Mouse (Mus musculus) neural tube, embryonic 15.5 days (tissue): ENCODE data around the gene Man1a. TPM values are rescaled to one million over a fixed set of nuclear protein-coding genes. Genes with fewer than 3 reads are reported as not detected.

Source experiments
- ATAC-seq: fragments of 200-750 bp; cut with Nextera tagmentation; 2 replicates; pipeline ENCODE4 v1.8.0; 2017; ENCODE audit warnings: mild to moderate bottlenecking, moderate TSS enrichment, moderate library complexity; ENCODE audit not compliant: low FRiP score
- H3K27ac ChIP-seq: fragments of 300-500 bp; sonication (generic); replicated peaks from 2 replicates; pipeline ENCODE4 v1.5.1; 2015; ENCODE audit warnings: mild to moderate bottlenecking, inconsistent platforms
- H3K27me3 ChIP-seq: fragments of 300-500 bp; sonication (generic); replicated peaks from 2 replicates; pipeline ENCODE4 v1.6.1; 2015; ENCODE audit warnings: inconsistent platforms
- H3K36me3 ChIP-seq: fragments of 300-500 bp; sonication (generic); 2 replicates; pipeline ENCODE4 v1.6.1; 2015; ENCODE audit warnings: inconsistent platforms
- H3K4me1 ChIP-seq: fragments of 300-500 bp; sonication (generic); 2 replicates; pipeline ENCODE4 v1.6.1; 2015; ENCODE audit warnings: inconsistent platforms
- H3K4me2 ChIP-seq: fragments of 300-500 bp; sonication (generic); 2 replicates; pipeline ENCODE4 v1.6.1; 2015; ENCODE audit warnings: inconsistent platforms, mild to moderate bottlenecking, moderate library complexity
- H3K4me3 ChIP-seq: fragments of 300-500 bp; sonication (generic); replicated peaks from 2 replicates; pipeline ENCODE4 v1.5.1; 2015; ENCODE audit warnings: mild to moderate bottlenecking, inconsistent platforms
- H3K9ac ChIP-seq: fragments of 300-500 bp; sonication (generic); replicated peaks from 2 replicates; pipeline ENCODE4 v1.6.1; 2015; ENCODE audit warnings: mild to moderate bottlenecking, inconsistent platforms
- H3K9me3 ChIP-seq: fragments of 300-500 bp; sonication (generic); replicated peaks from 2 replicates; pipeline ENCODE4 v1.6.1; 2016; ENCODE audit warnings: inconsistent platforms
- WGBS: fragments of 180-500 bp; shearing (Covaris S2); methylation state at CpG from one replicate; pipeline ENCODE4 v1.1.7; 2015; ENCODE audit warnings: mixed read lengths; 5-methylcytosine and 5-hydroxymethylcytosine counted together
- polyA plus RNA-seq: library from polyadenylated mRNA; unstranded; fragments of >200 nt; fragmentation: Nextera tagmentation; extraction: Ambion mirVana; gene quantifications from 2 replicates; pipeline ENCODE4 v1.2.1, GENCODE M21; 2015

The Man1a gene
- polyA plus RNA-seq, 1 experiment from 2014 or later, result 5.3 TPM

- ATAC-seq, result no peak
- H3K4me2 ChIP-seq, result no peak overlapping the region
- H3K36me3 ChIP-seq, result no peaks in the 10 kb centered on the region
- no peaks in the 10 kb centered on the region for H3K9me3 ChIP-seq
- no peak overlapping the region for H3K27ac ChIP-seq
- no peak overlapping the region for H3K9ac ChIP-seq
- no peaks in the 10 kb centered on the region for H3K27me3 ChIP-seq
- H3K4me1 ChIP-seq, result no peaks in the 10 kb centered on the region
- no peak overlapping the region for H3K4me3 ChIP-seq
- WGBS, result 94% methylated on average over 10 of the region's 10 CpGs
Measured at GRCm38 (mm10) chr10:54037348-54038010, 38.9 kb downstream of the Man1a start.

DNA sequence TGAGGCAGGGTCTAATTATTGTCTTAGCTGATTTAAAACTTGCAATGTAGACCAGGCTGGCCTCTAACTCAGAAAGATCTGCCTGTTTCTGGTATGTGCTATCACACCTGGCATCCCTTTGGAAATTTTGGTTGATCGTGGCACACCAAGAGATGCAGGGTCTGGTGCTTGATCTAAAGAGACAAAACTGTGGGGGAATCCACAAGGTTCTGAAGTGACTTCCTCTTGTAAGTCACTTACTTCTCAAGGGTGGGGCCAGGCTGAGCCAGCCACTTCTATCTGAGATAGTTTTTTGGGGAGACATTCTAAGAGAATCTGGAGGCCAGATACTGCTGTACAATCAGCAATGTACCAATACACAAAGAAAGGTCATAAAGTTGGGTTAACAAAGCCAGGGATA is 40.8 kb downstream of the Man1a start:
- Histone ChIP-seq H3K27me3 (no peaks in the 10 kb centered on the region), H3K9me3 (no peaks in the 10 kb centered on the region), H3K36me3 (no peaks in the 10 kb centered on the region), H3K4me3 (no peak overlapping the region), H3K27ac (no peak overlapping the region), H3K4me1 (no peaks in the 10 kb centered on the region), H3K4me2 (no peak overlapping the region), H3K9ac (no peak overlapping the region)
- 92% methylated on average over 1 of the region's 1 CpGs for WGBS
- ATAC-seq, result no peak

- no peaks in the 10 kb centered on the region for H3K4me1 ChIP-seq
- no peak for ATAC-seq
- H3K27ac ChIP-seq, result no peak overlapping the region
- H3K9me3 ChIP-seq, result no peaks in the 10 kb centered on the region
- no peak overlapping the region for H3K9ac ChIP-seq
- no peak overlapping the region for H3K4me3 ChIP-seq
- no peaks in the 10 kb centered on the region for H3K36me3 ChIP-seq
- H3K4me2 ChIP-seq, result no peak overlapping the region
- H3K27me3 ChIP-seq, result no peaks in the 10 kb centered on the region
- WGBS, result 77% methylated on average over 2 of the region's 2 CpGs
Measured at GRCm38 (mm10) chr10:54034779-54035178, 41.6 kb downstream of the Man1a start.

GRCm38 (mm10) chr10:54032316-54033092 is 43.9 kb downstream of the Man1a start:
- 91% methylated on average over 9 of the region's 9 CpGs for WGBS
- H3K4me2 ChIP-seq, result no peak overlapping the region
- H3K36me3 ChIP-seq, result no peaks in the 10 kb centered on the region
- no peak for ATAC-seq
- H3K4me1 ChIP-seq, result no peaks in the 10 kb centered on the region
- no peak overlapping the region for H3K9ac ChIP-seq
- H3K27me3 ChIP-seq, result no peaks in the 10 kb centered on the region
- no peaks in the 10 kb centered on the region for H3K9me3 ChIP-seq
- H3K27ac ChIP-seq, result no peak overlapping the region
- H3K4me3 ChIP-seq, result no peak overlapping the region

DNA sequence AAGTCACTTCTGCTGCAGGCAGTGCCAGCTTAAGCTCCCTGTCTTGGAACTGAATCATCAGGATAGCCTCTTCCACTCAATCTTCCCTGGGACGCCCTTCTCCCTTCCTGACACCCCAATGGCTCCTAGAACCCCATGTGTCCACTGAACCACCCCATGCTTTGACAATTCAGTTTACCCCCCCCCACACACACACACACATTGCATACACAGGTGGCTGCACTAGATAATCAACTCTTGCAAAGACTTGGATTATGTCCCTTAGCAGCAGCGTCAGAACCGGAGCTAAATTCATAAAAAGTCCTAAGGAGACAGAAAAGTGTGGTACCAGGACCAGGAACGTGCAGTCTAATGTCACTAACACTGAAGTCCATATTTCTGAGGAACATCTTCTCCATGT is 47.5 kb downstream of the Man1a start:
- Histone ChIP-seq H3K9ac (no peak overlapping the region), H3K36me3 (no peaks in the 10 kb centered on the region), H3K4me1 (no peaks in the 10 kb centered on the region), H3K9me3 (no peaks in the 10 kb centered on the region), H3K4me3 (no peak overlapping the region), H3K4me2 (no peak overlapping the region), H3K27ac (no peak overlapping the region), H3K27me3 (no peaks in the 10 kb centered on the region)
- 96% methylated on average over 4 of the region's 4 CpGs for WGBS
- ATAC-seq, result no peak

DNA sequence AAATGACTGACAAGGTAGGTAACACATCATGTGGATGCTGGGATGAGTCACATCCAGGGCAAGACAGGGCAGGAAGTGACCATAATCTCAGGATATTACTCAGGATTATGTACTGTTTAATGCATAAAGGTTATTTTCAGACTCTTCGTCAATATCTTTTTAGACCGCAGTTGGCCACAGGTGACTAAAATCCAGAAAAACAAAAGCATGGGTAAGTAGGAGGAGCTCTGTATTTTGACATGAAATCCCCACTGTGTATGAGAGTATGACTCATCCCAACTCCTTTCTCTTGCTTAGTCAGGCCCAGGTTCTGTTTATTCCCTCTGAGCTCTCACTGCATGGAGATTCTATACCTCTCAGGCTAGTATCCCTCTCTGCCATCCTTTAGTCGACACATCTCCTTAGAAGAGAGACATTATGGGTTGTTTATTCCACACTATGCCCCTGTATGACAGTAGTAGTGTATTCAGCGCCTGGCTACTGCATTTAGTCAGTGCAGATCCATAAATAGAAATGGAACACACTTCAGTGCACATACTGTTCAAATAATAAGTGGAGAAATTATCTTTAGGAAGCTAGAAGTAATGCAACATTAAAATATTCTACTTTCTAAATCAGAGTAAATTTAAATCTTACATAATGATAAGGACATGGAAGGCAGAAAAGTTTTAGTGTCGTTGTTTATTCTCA is 49.5 kb downstream of the Man1a start:
- H3K4me3 ChIP-seq, result no peak overlapping the region
- no peaks in the 10 kb centered on the region for H3K4me1 ChIP-seq
- no peaks in the 10 kb centered on the region for H3K36me3 ChIP-seq
- no peaks in the 10 kb centered on the region for H3K9me3 ChIP-seq
- no peak overlapping the region for H3K27ac ChIP-seq
- no peaks in the 10 kb centered on the region for H3K27me3 ChIP-seq
- WGBS, result 90% methylated on average over 5 of the region's 5 CpGs
- no peak overlapping the region for H3K9ac ChIP-seq
- no peak overlapping the region for H3K4me2 ChIP-seq
- no peak for ATAC-seq

GRCm38 (mm10) chr10:54026101-54026500 is 50.3 kb downstream of the Man1a start:
- Histone ChIP-seq H3K36me3 (no peaks in the 10 kb centered on the region), H3K9ac (no peak overlapping the region), H3K4me2 (no peak overlapping the region), H3K27ac (no peak overlapping the region), H3K9me3 (no peaks in the 10 kb centered on the region), H3K27me3 (no peaks in the 10 kb centered on the region), H3K4me3 (no peak overlapping the region), H3K4me1 (no peaks in the 10 kb centered on the region)
- no peak for ATAC-seq
- 87% methylated on average over 4 of the region's 4 CpGs for WGBS

- no peaks in the 10 kb centered on the region for H3K9me3 ChIP-seq
- 83% methylated on average over 5 of the region's 5 CpGs for WGBS
- H3K4me2 ChIP-seq, result no peak overlapping the region
- no peak for ATAC-seq
- H3K4me1 ChIP-seq, result no peaks in the 10 kb centered on the region
- H3K36me3 ChIP-seq, result no peaks in the 10 kb centered on the region
- no peak overlapping the region for H3K9ac ChIP-seq
- no peak overlapping the region for H3K27ac ChIP-seq
- H3K27me3 ChIP-seq, result no peaks in the 10 kb centered on the region
- no peak overlapping the region for H3K4me3 ChIP-seq
Measured at GRCm38 (mm10) chr10:54017904-54018454, 58.4 kb downstream of the Man1a start.

GRCm38 (mm10) chr10:54014116-54014758 is 62.2 kb downstream of the Man1a start:
- WGBS, result 76% methylated on average over 15 of the region's 15 CpGs
- ATAC-seq, result no peak
- no peaks in the 10 kb centered on the region for H3K4me1 ChIP-seq

DNA sequence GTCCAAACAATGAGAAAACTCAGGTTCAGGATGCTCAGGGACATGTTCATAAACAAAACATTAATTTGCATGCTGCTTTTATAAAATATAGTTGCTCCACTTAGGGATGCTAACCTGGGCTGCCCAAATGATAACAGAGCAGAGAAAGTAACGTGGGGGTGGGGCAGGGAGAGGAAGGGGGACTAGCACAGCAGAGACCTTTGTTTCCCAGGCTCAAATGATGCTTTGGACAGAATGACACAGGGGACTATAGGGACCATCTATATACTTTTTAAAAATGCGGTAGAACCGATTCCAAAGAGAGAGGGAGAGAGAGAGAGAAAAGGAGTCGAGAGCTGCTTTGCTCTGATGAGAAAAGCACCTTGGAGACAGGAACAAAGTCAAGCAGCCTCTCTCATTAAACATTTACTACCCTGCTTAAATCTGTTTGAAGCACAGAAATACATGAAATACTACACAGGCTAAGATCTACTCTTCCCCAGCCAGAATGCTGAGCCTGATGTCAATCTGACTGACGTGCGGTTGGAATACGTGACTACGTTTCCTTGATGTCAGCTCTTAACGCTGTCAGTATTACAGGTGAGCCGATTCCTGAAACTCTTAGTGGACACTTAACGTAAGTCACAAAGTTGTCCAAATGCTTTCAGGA is 63.1 kb downstream of the Man1a start:
- no peak for ATAC-seq

More at GRCm38 (mm10) chr10:54014116-54014758, 62.2 kb downstream of the Man1a start:
- no peaks in the 10 kb centered on the region for H3K27me3 ChIP-seq
- H3K4me2 ChIP-seq, result no peak overlapping the region
- H3K4me3 ChIP-seq, result no peak overlapping the region
- H3K36me3 ChIP-seq, result no peaks in the 10 kb centered on the region
- no peaks in the 10 kb centered on the region for H3K9me3 ChIP-seq
- no peak overlapping the region for H3K9ac ChIP-seq
- H3K27ac ChIP-seq, result no peak overlapping the region

DNA sequence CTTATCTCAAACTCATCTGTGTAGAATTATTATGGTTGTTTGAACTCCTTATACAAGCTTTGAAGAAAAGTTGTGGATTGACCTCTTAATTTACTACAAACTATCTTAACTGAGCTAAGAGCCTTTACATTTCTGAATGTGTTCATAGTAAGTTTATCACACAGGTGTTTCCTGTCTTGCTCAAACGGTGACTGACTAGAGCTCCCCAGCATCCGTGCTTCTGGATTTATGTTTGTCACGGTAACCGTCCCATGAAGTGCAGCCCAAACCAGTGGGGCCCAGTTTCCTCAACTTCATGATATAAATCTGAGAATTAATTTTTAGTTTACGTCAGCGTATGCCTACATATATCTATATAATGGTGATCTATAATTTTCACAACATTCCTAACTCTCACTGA is 67.3 kb downstream of the Man1a start:
- ATAC-seq, result no peak
- H3K36me3 ChIP-seq, result no peaks in the 10 kb centered on the region
- no peaks in the 10 kb centered on the region for H3K4me1 ChIP-seq
- H3K9ac ChIP-seq, result no peak overlapping the region
- no peak overlapping the region for H3K4me2 ChIP-seq
- H3K9me3 ChIP-seq, result no peaks in the 10 kb centered on the region
- no peaks in the 10 kb centered on the region for H3K27me3 ChIP-seq
- H3K27ac ChIP-seq, result no peak overlapping the region
- 93% methylated on average over 6 of the region's 6 CpGs for WGBS
- H3K4me3 ChIP-seq, result no peak overlapping the region

More for the DNA sequence above, 63.1 kb downstream of the Man1a start:
- Histone ChIP-seq H3K9ac (no peak overlapping the region), H3K27me3 (no peaks in the 10 kb centered on the region), H3K4me3 (no peak overlapping the region), H3K4me2 (no peak overlapping the region), H3K9me3 (no peaks in the 10 kb centered on the region), H3K4me1 (no peaks in the 10 kb centered on the region), H3K36me3 (no peaks in the 10 kb centered on the region), H3K27ac (no peak overlapping the region)
- WGBS, result 74% methylated on average over 11 of the region's 11 CpGs
